Mouse (Mus musculus): Measurements from ENCODE around the gene Grsf1. TPM values are rescaled to one million over a fixed set of nuclear protein-coding genes. Genes with fewer than 3 reads are reported as not detected.

Gene Grsf1
- polyA plus RNA-seq, 1 experiment from 2014 or later = 62.1 TPM

DNA sequence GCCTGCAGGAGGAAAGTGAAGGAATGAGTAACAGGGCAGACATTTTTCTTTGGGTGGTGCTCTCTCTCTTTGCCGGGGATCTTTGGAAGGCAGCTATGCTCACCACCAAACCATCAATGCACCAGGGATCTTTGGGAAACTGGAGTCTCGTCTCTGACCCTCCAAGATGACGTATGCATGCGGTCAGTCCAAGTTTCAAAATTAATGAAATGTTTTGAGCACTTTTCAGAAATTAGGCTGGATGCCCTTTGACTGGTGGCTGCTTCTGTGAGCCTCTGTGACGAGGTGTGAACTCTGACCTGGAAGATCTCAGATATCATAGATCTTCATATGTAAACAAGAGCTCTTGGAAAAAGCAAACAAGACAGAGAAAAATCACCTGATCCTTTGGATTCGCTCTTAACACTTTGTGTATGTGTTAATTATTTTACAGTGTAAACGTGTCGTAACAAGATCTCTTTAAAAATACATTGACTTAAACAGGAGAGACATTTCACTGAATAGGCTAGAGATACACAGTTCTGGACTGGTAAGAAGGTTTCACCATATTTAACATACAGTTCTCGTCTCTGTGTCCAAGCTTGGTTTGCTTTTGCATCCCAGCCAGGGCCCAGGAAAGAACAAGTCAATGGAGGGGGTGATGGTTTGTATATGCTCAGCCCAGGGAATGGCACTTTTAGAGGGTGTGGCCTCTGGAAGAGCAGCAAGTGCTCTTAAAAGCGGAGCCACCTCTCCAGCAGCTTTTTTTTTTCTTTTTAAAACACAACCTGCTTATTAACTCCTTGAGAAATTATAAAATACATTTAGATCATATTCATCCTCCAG is 14.9 kb upstream of the Grsf1 start:
- no peak overlapping the region for H3K4me3 ChIP-seq (ENCODE audit: low read depth, low read length)
- no peak overlapping the region for H3K9ac ChIP-seq (replicated peaks; ENCODE audit: low read depth, low read length)
- H3K27me3 ChIP-seq (ENCODE audit: control insufficient read depth, insufficient read depth, low read length) = no peaks in the 10 kb centered on the region
- no peaks in the 10 kb centered on the region for H3K36me3 ChIP-seq (ENCODE audit: control insufficient read depth, insufficient read depth, low read length)
- H3K27ac ChIP-seq (ENCODE audit: low read depth, low read length) = no peak overlapping the region
- ATAC-seq (ENCODE audit: low read depth) = no peak
- H3K9me3 ChIP-seq (ENCODE audit: control insufficient read depth, low read length) = no peaks in the 10 kb centered on the region
- 82% methylated on average over 10 of the region's 10 CpGs for WGBS
- H3K4me1 ChIP-seq (ENCODE audit: control insufficient read depth, insufficient read depth, low read length) = no peaks in the 10 kb centered on the region
- no peak overlapping the region for H3K4me2 ChIP-seq (ENCODE audit: low read depth, low read length)

DNA sequence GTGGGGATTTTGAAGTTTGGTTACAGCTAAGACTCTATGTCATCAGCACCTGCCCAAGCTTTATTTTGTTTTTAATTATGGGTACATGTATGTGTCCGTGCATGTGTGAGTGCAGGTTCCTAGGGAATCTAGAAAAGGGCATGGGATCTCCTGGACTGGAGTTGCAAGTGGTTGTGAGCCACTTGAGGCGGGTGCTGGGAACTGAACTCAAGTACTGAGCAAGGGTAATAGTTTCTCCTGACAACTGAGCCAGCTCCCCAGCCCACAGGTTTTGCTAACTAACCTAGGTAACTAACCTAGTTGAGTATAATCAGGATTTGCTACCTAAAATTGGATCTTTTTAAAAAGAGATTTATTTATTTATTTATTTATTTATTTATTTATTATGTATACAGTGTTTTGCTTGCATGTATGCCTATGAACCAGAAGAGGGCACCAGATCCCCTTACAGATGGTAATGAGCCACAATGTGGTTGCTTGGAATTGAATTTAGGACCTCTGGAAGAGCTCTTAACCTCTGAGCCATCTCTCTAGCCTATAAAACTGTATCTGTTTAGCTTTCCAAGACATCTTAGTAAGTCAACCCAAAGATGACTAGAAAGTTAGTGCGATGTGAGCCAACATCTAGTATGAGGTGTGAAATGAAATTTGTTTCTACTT is 13.4 kb upstream of the Grsf1 start:
- WGBS = 78% methylated on average over 3 of the region's 3 CpGs

DNA sequence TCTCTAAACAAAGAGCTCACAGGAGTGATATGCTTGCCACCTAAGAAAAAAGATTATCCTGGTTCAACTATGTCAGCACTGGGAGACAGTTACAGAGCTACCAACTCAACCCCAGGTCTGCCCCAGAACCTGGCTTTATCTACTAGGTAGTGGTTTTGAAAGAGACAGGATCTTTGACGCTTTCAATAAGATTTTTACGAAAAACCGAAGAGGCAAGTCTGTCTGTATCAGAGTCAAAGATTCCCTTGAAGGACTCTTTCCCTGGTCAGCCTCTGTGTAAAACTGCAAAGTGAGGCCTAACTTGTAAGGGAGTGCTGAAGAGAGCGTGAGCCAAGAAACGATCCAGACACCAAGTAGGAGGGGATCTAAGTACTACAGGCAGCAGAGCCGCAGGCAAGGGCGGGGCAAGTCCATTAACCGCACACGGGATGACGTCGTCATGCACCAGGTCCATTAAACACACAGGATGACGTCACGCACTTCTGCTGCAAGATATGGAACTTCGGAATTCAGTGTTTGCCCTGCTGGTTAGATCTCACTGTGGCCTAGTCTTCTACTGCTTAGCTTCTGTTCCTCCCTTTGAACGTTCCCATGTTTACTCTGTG is 12.7 kb upstream of the Grsf1 start:
- Histone ChIP-seq H3K27ac (ENCODE audit: low read depth, low read length) (no peak overlapping the region), H3K4me1 (ENCODE audit: control insufficient read depth, insufficient read depth, low read length) (no peaks in the 10 kb centered on the region), H3K4me2 (ENCODE audit: low read depth, low read length) (no peak overlapping the region), H3K4me3 (ENCODE audit: low read depth, low read length) (no peak overlapping the region), H3K36me3 (ENCODE audit: control insufficient read depth, insufficient read depth, low read length) (no peaks in the 10 kb centered on the region), H3K27me3 (ENCODE audit: control insufficient read depth, insufficient read depth, low read length) (no peaks in the 10 kb centered on the region), H3K9ac (replicated peaks; ENCODE audit: low read depth, low read length) (no peak overlapping the region), H3K9me3 (ENCODE audit: control insufficient read depth, low read length) (no peaks in the 10 kb centered on the region)
- 83% methylated on average over 15 of the region's 15 CpGs for WGBS
- ATAC-seq (ENCODE audit: low read depth) = peak; percentile 50; the same call in 1 of the 2 replicates

More for the DNA sequence above, 13.4 kb upstream of the Grsf1 start:
- H3K9me3 ChIP-seq (ENCODE audit: control insufficient read depth, low read length) = no peaks in the 10 kb centered on the region
- no peak overlapping the region for H3K27ac ChIP-seq (ENCODE audit: low read depth, low read length)
- no peak overlapping the region for H3K4me3 ChIP-seq (ENCODE audit: low read depth, low read length)
- no peak overlapping the region for H3K9ac ChIP-seq (replicated peaks; ENCODE audit: low read depth, low read length)
- no peak overlapping the region for H3K4me2 ChIP-seq (ENCODE audit: low read depth, low read length)
- no peaks in the 10 kb centered on the region for H3K36me3 ChIP-seq (ENCODE audit: control insufficient read depth, insufficient read depth, low read length)
- H3K4me1 ChIP-seq (ENCODE audit: control insufficient read depth, insufficient read depth, low read length) = no peaks in the 10 kb centered on the region
- no peaks in the 10 kb centered on the region for H3K27me3 ChIP-seq (ENCODE audit: control insufficient read depth, insufficient read depth, low read length)
- ATAC-seq (ENCODE audit: low read depth) = peak; percentile 62; the same call in 1 of the 2 replicates

DNA sequence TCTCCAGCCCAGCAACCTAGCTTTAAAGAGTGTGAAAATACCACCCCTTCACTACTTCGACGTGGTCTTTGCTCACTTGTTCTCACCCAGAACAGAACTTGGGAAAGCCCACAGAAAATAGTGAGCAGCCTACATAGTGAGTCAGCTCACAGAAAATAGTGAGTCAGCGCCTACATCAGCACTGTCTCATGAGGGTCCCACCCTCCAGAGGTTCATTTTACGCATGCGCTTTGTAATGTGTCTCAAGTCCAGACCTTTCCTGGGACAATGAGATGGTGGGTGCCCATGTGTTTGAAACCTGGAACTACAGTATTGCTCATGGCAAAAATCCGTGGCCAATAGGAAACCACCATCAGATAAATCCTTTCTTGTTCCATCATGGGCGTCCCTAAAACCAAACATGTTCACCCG is 12.0 kb upstream of the Grsf1 start:
- Histone ChIP-seq H3K9me3 (ENCODE audit: control insufficient read depth, low read length) (no peaks in the 10 kb centered on the region), H3K36me3 (ENCODE audit: control insufficient read depth, insufficient read depth, low read length) (no peaks in the 10 kb centered on the region), H3K4me1 (ENCODE audit: control insufficient read depth, insufficient read depth, low read length) (no peaks in the 10 kb centered on the region), H3K4me3 (ENCODE audit: low read depth, low read length) (no peak overlapping the region), H3K9ac (replicated peaks; ENCODE audit: low read depth, low read length) (no peak overlapping the region), H3K4me2 (ENCODE audit: low read depth, low read length) (no peak overlapping the region), H3K27me3 (ENCODE audit: control insufficient read depth, insufficient read depth, low read length) (no peaks in the 10 kb centered on the region), H3K27ac (ENCODE audit: low read depth, low read length) (no peak overlapping the region)
- no peak for ATAC-seq (ENCODE audit: low read depth)
- 86% methylated on average over 8 of the region's 8 CpGs for WGBS

DNA sequence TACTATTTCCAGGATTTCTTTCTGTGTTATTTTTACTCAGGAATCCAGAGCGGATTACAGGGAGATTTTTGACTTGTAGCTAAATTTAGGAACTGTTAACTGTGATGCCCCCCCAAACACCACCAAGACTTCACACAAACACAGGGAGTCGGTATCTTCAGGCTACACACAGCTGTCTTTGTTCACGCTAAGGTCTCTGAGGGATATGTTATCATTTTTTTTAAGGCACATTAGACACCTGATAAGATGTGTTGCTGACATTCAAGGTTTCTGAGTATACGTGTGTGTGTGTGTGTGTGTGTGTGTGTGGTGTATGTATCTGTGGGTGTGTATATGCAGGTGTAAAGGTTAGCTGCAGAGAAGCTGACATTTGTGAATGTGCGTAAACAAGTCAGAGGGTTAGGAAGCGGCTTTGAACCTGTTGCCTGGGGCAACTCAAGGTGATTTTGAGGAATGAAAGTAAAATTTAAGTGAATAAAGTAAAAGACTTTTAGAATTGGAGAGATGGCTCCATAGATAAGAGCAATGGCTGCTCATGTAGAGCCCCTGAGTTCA is 9.9 kb upstream of the Grsf1 start:
- no peaks in the 10 kb centered on the region for H3K36me3 ChIP-seq (ENCODE audit: control insufficient read depth, insufficient read depth, low read length)
- ATAC-seq (ENCODE audit: low read depth) = no peak
- H3K9me3 ChIP-seq (ENCODE audit: control insufficient read depth, low read length) = no peaks in the 10 kb centered on the region
- H3K4me1 ChIP-seq (ENCODE audit: control insufficient read depth, insufficient read depth, low read length) = no peaks in the 10 kb centered on the region
- 74% methylated on average over 6 of the region's 6 CpGs for WGBS
- H3K4me2 ChIP-seq (ENCODE audit: low read depth, low read length) = no peak overlapping the region
- H3K4me3 ChIP-seq (ENCODE audit: low read depth, low read length) = no peak overlapping the region
- no peaks in the 10 kb centered on the region for H3K27me3 ChIP-seq (ENCODE audit: control insufficient read depth, insufficient read depth, low read length)
- H3K27ac ChIP-seq (ENCODE audit: low read depth, low read length) = no peak overlapping the region
- no peak overlapping the region for H3K9ac ChIP-seq (replicated peaks; ENCODE audit: low read depth, low read length)

DNA sequence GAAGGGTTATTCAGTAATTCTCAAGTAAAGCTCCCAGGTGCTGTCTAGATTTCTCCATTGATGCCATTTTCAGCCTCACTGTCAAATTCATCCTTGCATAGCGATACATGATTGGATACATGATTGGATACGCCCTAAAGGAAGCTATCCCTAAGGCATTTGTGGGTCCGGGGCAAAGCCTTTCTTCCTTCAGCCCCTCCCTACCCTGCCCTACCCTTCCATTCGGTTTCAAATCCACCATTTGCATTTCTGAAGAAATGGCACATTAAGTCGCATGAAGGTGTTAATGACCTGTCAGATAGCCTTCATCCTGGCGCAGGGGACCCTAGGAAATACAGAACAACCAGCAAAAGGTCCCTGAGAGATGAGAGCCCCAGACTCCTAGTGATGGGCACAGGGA is 9.3 kb upstream of the Grsf1 start:
- Histone ChIP-seq H3K4me3 (ENCODE audit: low read depth, low read length) (no peak overlapping the region), H3K27me3 (ENCODE audit: control insufficient read depth, insufficient read depth, low read length) (no peaks in the 10 kb centered on the region), H3K36me3 (ENCODE audit: control insufficient read depth, insufficient read depth, low read length) (no peaks in the 10 kb centered on the region), H3K9ac (replicated peaks; ENCODE audit: low read depth, low read length) (no peak overlapping the region), H3K9me3 (ENCODE audit: control insufficient read depth, low read length) (no peaks in the 10 kb centered on the region), H3K27ac (ENCODE audit: low read depth, low read length) (no peak overlapping the region), H3K4me1 (ENCODE audit: control insufficient read depth, insufficient read depth, low read length) (no peaks in the 10 kb centered on the region), H3K4me2 (ENCODE audit: low read depth, low read length) (no peak overlapping the region)
- ATAC-seq (ENCODE audit: low read depth) = no peak
- WGBS = 15% methylated on average over 6 of the region's 6 CpGs

DNA sequence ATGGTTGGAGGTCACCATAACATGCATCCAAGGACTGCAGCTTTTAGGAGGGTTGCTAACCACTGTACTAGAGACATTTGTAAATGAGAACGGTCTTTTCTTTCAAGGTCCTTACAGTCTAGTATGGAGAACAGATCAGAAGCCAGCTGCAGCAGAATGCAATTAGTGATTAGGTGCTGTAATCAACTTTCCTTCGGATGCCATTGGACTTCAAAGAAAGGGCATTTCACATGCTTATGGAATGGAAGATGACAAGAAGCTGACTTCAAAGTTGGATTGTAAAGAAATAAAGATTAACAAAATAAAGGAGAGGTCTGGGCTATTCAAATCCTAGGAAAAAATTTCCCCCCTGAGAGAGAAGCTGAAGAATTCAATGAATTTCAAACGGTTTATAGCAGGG is 8.3 kb upstream of the Grsf1 start:
- H3K36me3 ChIP-seq (ENCODE audit: control insufficient read depth, insufficient read depth, low read length) = no peaks in the 10 kb centered on the region
- WGBS = 9% methylated on average over 3 of the region's 3 CpGs
- H3K4me2 ChIP-seq (ENCODE audit: low read depth, low read length) = no peak overlapping the region
- no peak overlapping the region for H3K9ac ChIP-seq (replicated peaks; ENCODE audit: low read depth, low read length)
- ATAC-seq (ENCODE audit: low read depth) = no peak
- H3K27me3 ChIP-seq (ENCODE audit: control insufficient read depth, insufficient read depth, low read length) = no peaks in the 10 kb centered on the region
- H3K27ac ChIP-seq (ENCODE audit: low read depth, low read length) = no peak overlapping the region
- H3K4me1 ChIP-seq (ENCODE audit: control insufficient read depth, insufficient read depth, low read length) = no peaks in the 10 kb centered on the region
- no peaks in the 10 kb centered on the region for H3K9me3 ChIP-seq (ENCODE audit: control insufficient read depth, low read length)
- no peak overlapping the region for H3K4me3 ChIP-seq (ENCODE audit: low read depth, low read length)

DNA sequence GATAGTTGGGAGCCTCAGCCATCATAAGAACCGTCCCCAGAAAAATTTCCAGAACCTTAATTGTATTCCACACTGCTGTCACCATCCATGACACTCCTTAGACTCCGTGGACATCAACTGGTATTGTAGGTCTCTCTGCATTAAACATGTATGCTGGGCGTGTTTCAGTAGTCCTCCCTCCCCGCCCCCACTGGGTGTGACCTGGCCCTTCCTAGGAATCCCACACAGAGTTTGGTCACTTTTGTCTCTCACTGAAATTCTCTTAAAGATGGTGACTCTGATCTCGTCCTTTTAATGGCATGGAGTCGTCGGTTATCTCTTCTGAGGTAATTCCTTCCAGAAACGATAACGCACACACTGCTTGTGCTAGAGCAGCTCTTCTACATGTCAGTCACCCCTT is 7.7 kb upstream of the Grsf1 start:
- Histone ChIP-seq H3K9ac (replicated peaks; ENCODE audit: low read depth, low read length) (no peak overlapping the region), H3K36me3 (ENCODE audit: control insufficient read depth, insufficient read depth, low read length) (no peaks in the 10 kb centered on the region), H3K4me3 (ENCODE audit: low read depth, low read length) (no peak overlapping the region), H3K27ac (ENCODE audit: low read depth, low read length) (no peak overlapping the region), H3K4me2 (ENCODE audit: low read depth, low read length) (no peak overlapping the region), H3K9me3 (ENCODE audit: control insufficient read depth, low read length) (no peaks in the 10 kb centered on the region), H3K27me3 (ENCODE audit: control insufficient read depth, insufficient read depth, low read length) (no peaks in the 10 kb centered on the region), H3K4me1 (ENCODE audit: control insufficient read depth, insufficient read depth, low read length) (no peaks in the 10 kb centered on the region)
- WGBS = 73% methylated on average over 9 of the region's 9 CpGs
- no peak for ATAC-seq (ENCODE audit: low read depth)

DNA sequence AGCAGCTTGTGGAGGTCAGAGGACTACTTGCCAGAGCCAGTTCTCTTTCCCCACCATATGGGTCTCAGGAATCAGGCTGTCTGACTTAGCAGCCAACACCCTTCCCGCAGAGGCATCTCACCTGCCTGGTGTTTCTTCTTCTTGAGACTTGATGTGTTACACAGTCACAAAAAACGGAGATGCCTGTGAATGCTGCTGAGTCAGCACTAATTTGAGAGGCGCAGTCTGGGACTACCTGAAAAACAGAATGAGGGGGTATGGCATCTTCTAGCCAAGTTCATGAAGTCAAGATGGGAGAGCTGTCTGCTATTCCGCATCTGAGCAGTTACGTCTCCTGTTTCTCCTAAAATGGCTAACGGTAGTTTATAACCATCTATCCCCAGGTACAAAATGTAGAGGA is 4.6 kb upstream of the Grsf1 start:
- Histone ChIP-seq H3K4me3 (ENCODE audit: low read depth, low read length) (no peak overlapping the region), H3K27me3 (ENCODE audit: control insufficient read depth, insufficient read depth, low read length) (no peaks in the 10 kb centered on the region), H3K27ac (ENCODE audit: low read depth, low read length) (no peak overlapping the region), H3K9ac (replicated peaks; ENCODE audit: low read depth, low read length) (no peak overlapping the region), H3K4me2 (ENCODE audit: low read depth, low read length) (no peak overlapping the region), H3K9me3 (ENCODE audit: control insufficient read depth, low read length) (no peaks in the 10 kb centered on the region), H3K36me3 (ENCODE audit: control insufficient read depth, insufficient read depth, low read length) (no peaks in the 10 kb centered on the region), H3K4me1 (ENCODE audit: control insufficient read depth, insufficient read depth, low read length) (no peaks in the 10 kb centered on the region)
- ATAC-seq (ENCODE audit: low read depth) = no peak
- 85% methylated on average over 6 of the region's 6 CpGs for WGBS

Measured in neural tube, embryonic 14.5 days (tissue).